Mouse (Mus musculus) stomach, postnatal 0 days (tissue): ENCODE data around the gene Zfp597. TPM values are rescaled to one million over a fixed set of nuclear protein-coding genes. Genes with fewer than 3 reads are reported as not detected.
"Not testable (repeated sequence)": the region's sequence is repeated elsewhere in the genome, so short reads cannot be mapped to it uniquely, and the experiment has no call there.

Source experiments
- ATAC-seq: fragments of 200-750 bp; cut with Nextera tagmentation; 2 replicates; pipeline ENCODE4 v1.8.0; 2017; ENCODE audit not compliant: low FRiP score, low TSS enrichment
- DNase-seq: peaks from one replicate; pipeline ENCODE4 v3.0.0-alpha.2; 2016; ENCODE audit warnings: low spot score
- H3K27ac ChIP-seq: fragments of 300-500 bp; sonication (generic); replicated peaks from 2 replicates; pipeline ENCODE4 v1.5.1; 2014; ENCODE audit warnings: mild to moderate bottlenecking, control low read depth
- H3K27me3 ChIP-seq: fragments of 300-500 bp; sonication (generic); 2 replicates; pipeline ENCODE4 v1.6.1; 2014; ENCODE audit warnings: low read length; ENCODE audit not compliant: control insufficient read depth, insufficient read depth
- H3K36me3 ChIP-seq: fragments of 300-500 bp; sonication (generic); 2 replicates; pipeline ENCODE4 v1.6.1; 2014; ENCODE audit warnings: low read length, mixed read lengths; ENCODE audit not compliant: control insufficient read depth, insufficient read depth
- H3K4me1 ChIP-seq: fragments of 300-500 bp; sonication (generic); replicated peaks from 2 replicates; pipeline ENCODE4 v1.6.1; 2014; ENCODE audit warnings: antibody characterized with exemption; ENCODE audit not compliant: control insufficient read depth, insufficient read depth
- H3K4me2 ChIP-seq: fragments of 300-500 bp; sonication (generic); replicated peaks from 2 replicates; pipeline ENCODE4 v1.6.1; 2014; ENCODE audit warnings: low read depth, mild to moderate bottlenecking, control low read depth, moderate library complexity
- H3K4me3 ChIP-seq: fragments of 300-500 bp; sonication (generic); 2 replicates; pipeline ENCODE4 v1.5.1; 2014; ENCODE audit warnings: low read depth, low read length, control low read depth
- H3K9ac ChIP-seq: fragments of 300-500 bp; sonication (generic); 2 replicates; pipeline ENCODE4 v1.6.1; 2014; ENCODE audit warnings: mild to moderate bottlenecking, low read length, control low read depth, mixed read lengths
- H3K9me3 ChIP-seq: fragments of 300-500 bp; sonication (generic); 2 replicates; pipeline ENCODE4 v1.6.1; 2016; ENCODE audit warnings: low read length; ENCODE audit not compliant: control insufficient read depth
- CTCF ChIP-seq: IDR thresholded peaks from 2 replicates; pipeline ENCODE4 v1.5.1; 2016; ENCODE audit warnings: antibody characterized with exemption, low read depth, mild to moderate bottlenecking, moderate library complexity
- EP300 ChIP-seq: optimal IDR thresholded peaks from 2 replicates; pipeline ENCODE3; 2016; ENCODE audit warnings: antibody characterized with exemption
- WGBS: fragments of 180-500 bp; shearing (Covaris S2); extraction: QIAGEN DNeasy Blood & Tissue Kit; methylation state at CpG from one replicate; pipeline ENCODE4 v1.1.7; 2014; 5-methylcytosine and 5-hydroxymethylcytosine counted together
- polyA plus RNA-seq: library from polyadenylated mRNA; unstranded; fragments of >200 nt; fragmentation: Nextera tagmentation; extraction: Ambion mirVana; gene quantifications from 2 replicates; pipeline ENCODE4 v1.2.1, GENCODE M21; 2015

Zfp597 gene
- polyA plus RNA-seq, 1 experiment from 2014 or later = 3.5 TPM

- Histone ChIP-seq H3K9me3 (no peaks in the 10 kb centered on the region), H3K27me3 (no peaks in the 10 kb centered on the region), H3K27ac (no peak overlapping the region), H3K4me3 (no peak overlapping the region), H3K36me3 (no peaks in the 10 kb centered on the region), H3K4me1 (0 out of 2 replicates have a peak, but pooled peaks cover 2% of the 10 kb centered on the region), H3K4me2 (no peak overlapping the region), H3K9ac (no peak overlapping the region)
- 31% methylated on average over 12 of the region's 12 CpGs for WGBS
- ATAC-seq (no peak), DNase-seq (peak; percentile 20)
- TF ChIP-seq CTCF (no peak), EP300 (no peak)
Measured at GRCm38 (mm10) chr16:3852586-3852985, 31.8 kb downstream of the Zfp597 start.

GRCm38 (mm10) chr16:3851301-3851700, 33.1 kb downstream of the Zfp597 start:
- not testable (repeated sequence) for H3K27ac ChIP-seq, DNase-seq, H3K4me2 ChIP-seq, H3K36me3 ChIP-seq, H3K4me3 ChIP-seq, ATAC-seq, H3K9me3 ChIP-seq, H3K27me3 ChIP-seq, H3K9ac ChIP-seq, H3K4me1 ChIP-seq
- WGBS = 79% methylated on average over 11 of the region's 13 CpGs

GRCm38 (mm10) chr16:3848416-3848815, 35.9 kb downstream of the Zfp597 start:
- no peak overlapping the region for H3K4me3 ChIP-seq
- H3K27me3 ChIP-seq = no peaks in the 10 kb centered on the region
- 0 out of 2 replicates have a peak, but pooled peaks cover 3% of the 10 kb centered on the region for H3K4me1 ChIP-seq
- ATAC-seq = no peak
- no peak overlapping the region for H3K4me2 ChIP-seq
- no peak for DNase-seq
- no peak overlapping the region for H3K27ac ChIP-seq
- no peak for TF ChIP-seq EP300
- TF ChIP-seq CTCF = peak; percentile 40
- H3K9ac ChIP-seq = no peak overlapping the region
- 72% methylated on average over 3 of the region's 3 CpGs for WGBS
- H3K36me3 ChIP-seq = no peaks in the 10 kb centered on the region
- no peaks in the 10 kb centered on the region for H3K9me3 ChIP-seq

GRCm38 (mm10) chr16:3847871-3848270, 36.5 kb downstream of the Zfp597 start:
- TF ChIP-seq CTCF = no peak
- TF ChIP-seq EP300 = no peak
- no peak for ATAC-seq

GRCm38 (mm10) chr16:3846711-3847518, 37.4 kb downstream of the Zfp597 start, which contains the start of gene Zfp174:
Zfp174 (plus strand) TSS chr16:3847268.
- peak within 1 kb of the TSS; percentile 45; the same call in 1 of the 2 replicates for H3K27ac ChIP-seq
- H3K4me3 ChIP-seq = peak within 1 kb of the TSS; percentile 71
- H3K36me3 ChIP-seq = no peaks in the 10 kb centered on the region
- DNase-seq (peak; percentile 96), ATAC-seq (peak; percentile 100)
- H3K4me1 ChIP-seq = 0 out of 2 replicates have a peak, but pooled peaks cover 3% of the 10 kb centered on the region
- H3K4me2 ChIP-seq = peak within 1 kb of the TSS; percentile 66
- no peak for TF ChIP-seq EP300
- TF ChIP-seq CTCF = peak; percentile 20
- H3K9me3 ChIP-seq = no peaks in the 10 kb centered on the region
- peak within 1 kb of the TSS; percentile 75 for H3K9ac ChIP-seq
- WGBS = 3% methylated on average over 38 of the region's 38 CpGs
- no peaks in the 10 kb centered on the region for H3K27me3 ChIP-seq

More at GRCm38 (mm10) chr16:3847871-3848270, 36.5 kb downstream of the Zfp597 start:
- Histone ChIP-seq H3K4me2 (peak overlapping the region; percentile 66), H3K9ac (no peak overlapping the region), H3K27me3 (no peaks in the 10 kb centered on the region), H3K27ac (no peak overlapping the region), H3K4me3 (peak overlapping the region; percentile 71; the same call in 1 of the 2 replicates), H3K4me1 (0 out of 2 replicates have a peak, but pooled peaks cover 3% of the 10 kb centered on the region), H3K36me3 (no peaks in the 10 kb centered on the region), H3K9me3 (no peaks in the 10 kb centered on the region)
- 73% methylated on average over 4 of the region's 4 CpGs for whole genome bisulfite sequencing
- DNase-seq = no peak

GRCm38 (mm10) chr16:3843796-3844195, 40.6 kb downstream of the Zfp597 start:
- no peaks in the 10 kb centered on the region for H3K36me3 ChIP-seq
- 64% methylated on average over 1 of the region's 1 CpGs for whole genome bisulfite sequencing
- no peak overlapping the region for H3K4me2 ChIP-seq
- H3K9me3 ChIP-seq = no peaks in the 10 kb centered on the region
- no peak overlapping the region for H3K9ac ChIP-seq
- TF ChIP-seq EP300 = no peak
- no peak for TF ChIP-seq CTCF
- ATAC-seq (no peak), DNase-seq (no peak)
- H3K4me1 ChIP-seq = 0 out of 2 replicates have a peak, but pooled peaks cover 3% of the 10 kb centered on the region
- no peaks in the 10 kb centered on the region for H3K27me3 ChIP-seq
- H3K27ac ChIP-seq = no peak overlapping the region
- no peak overlapping the region for H3K4me3 ChIP-seq
